Mouse (Mus musculus) left cerebral cortex, adult 11 months (tissue): Measurements from ENCODE around the gene Tmcc1.
"Not testable (repeated sequence)": the region's sequence is repeated elsewhere in the genome, so short reads cannot be mapped to it uniquely, and the experiment has no call there.

Experiments
- DNase-seq: peaks from one replicate; pipeline ENCODE4 v3.0.0; 2022; ENCODE audit warnings: low spot score

The Tmcc1 gene

GRCm38 (mm10) chr6:116147386-116147785, 45.9 kb downstream of the Tmcc1 start:
- DNase-seq, result no peak

- no peak for DNase-seq
Observed at GRCm38 (mm10) chr6:116141696-116142095, 51.6 kb downstream of the Tmcc1 start.

- no peak for DNase-seq
Observed at GRCm38 (mm10) chr6:116140782-116141181, 52.5 kb downstream of the Tmcc1 start.

GRCm38 (mm10) chr6:116139143-116139856, 54.0 kb downstream of the Tmcc1 start:
- no peak for DNase-seq

- DNase-seq, result no peak
Observed at GRCm38 (mm10) chr6:116135971-116136632, 57.2 kb downstream of the Tmcc1 start.

GRCm38 (mm10) chr6:116133756-116134155, 59.5 kb downstream of the Tmcc1 start:
- no peak for DNase-seq

- DNase-seq, result no peak
Observed at GRCm38 (mm10) chr6:116131771-116132170, 61.5 kb downstream of the Tmcc1 start.

- no peak for DNase-seq
Observed at GRCm38 (mm10) chr6:116128710-116129109, 64.6 kb downstream of the Tmcc1 start.

GRCm38 (mm10) chr6:116127918-116128443, 65.3 kb downstream of the Tmcc1 start:
- no peak for DNase-seq

- no peak for DNase-seq
Observed at GRCm38 (mm10) chr6:116126577-116126976, 66.7 kb downstream of the Tmcc1 start.

- DNase-seq, result no peak
Observed at GRCm38 (mm10) chr6:116122881-116123280, 70.4 kb downstream of the Tmcc1 start.

GRCm38 (mm10) chr6:116119669-116120068, 73.6 kb downstream of the Tmcc1 start:
- no peak for DNase-seq

- DNase-seq, result not testable (repeated sequence)
Observed at GRCm38 (mm10) chr6:116116634-116117033, 76.7 kb downstream of the Tmcc1 start.

GRCm38 (mm10) chr6:116110588-116110987, 82.7 kb downstream of the Tmcc1 start:
- DNase-seq, result no peak

- DNase-seq, result peak; percentile 14
Observed at GRCm38 (mm10) chr6:116107471-116108358, 85.6 kb downstream of the Tmcc1 start.

GRCm38 (mm10) chr6:116106967-116107470, 86.3 kb downstream of the Tmcc1 start:
- DNase-seq, result no peak

- no peak for DNase-seq
Observed at GRCm38 (mm10) chr6:116097579-116097978, 95.7 kb downstream of the Tmcc1 start.

GRCm38 (mm10) chr6:116089402-116089801, 103.9 kb downstream of the Tmcc1 start:
- no peak for DNase-seq

GRCm38 (mm10) chr6:116086036-116086435, 107.2 kb downstream of the Tmcc1 start:
- no peak for DNase-seq

GRCm38 (mm10) chr6:116082239-116082638, 111.0 kb downstream of the Tmcc1 start:
- DNase-seq, result no peak

- DNase-seq, result no peak
Observed at GRCm38 (mm10) chr6:116081375-116081774, 111.9 kb downstream of the Tmcc1 start.

- no peak for DNase-seq
Observed at GRCm38 (mm10) chr6:116080756-116081155, 112.5 kb downstream of the Tmcc1 start.
